Mouse (Mus musculus): ENCODE measurements around the gene Pgm2.

Gene Pgm2

DNA sequence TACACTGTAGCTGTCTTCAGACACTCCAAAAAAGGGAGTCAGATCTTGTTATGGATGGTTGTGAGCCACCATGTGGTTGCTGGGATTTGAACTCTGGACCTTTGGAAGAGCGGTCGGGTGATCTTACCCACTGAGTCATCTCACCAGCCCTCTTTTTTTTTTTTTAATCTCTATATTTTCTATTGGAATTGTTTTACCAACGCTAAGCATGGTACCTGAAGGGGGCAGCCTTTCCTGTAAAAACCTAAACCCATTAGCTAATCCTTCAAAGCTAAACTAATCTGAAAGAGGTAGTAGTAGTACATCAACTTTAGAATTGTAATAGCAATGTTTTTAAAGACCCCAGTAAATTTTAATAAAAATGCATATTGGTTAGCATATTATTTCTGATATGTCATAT, 17.2 kb upstream of the Pgm2 start:
- no peak for DNase-seq (ENCODE audit: low spot score)

DNA sequence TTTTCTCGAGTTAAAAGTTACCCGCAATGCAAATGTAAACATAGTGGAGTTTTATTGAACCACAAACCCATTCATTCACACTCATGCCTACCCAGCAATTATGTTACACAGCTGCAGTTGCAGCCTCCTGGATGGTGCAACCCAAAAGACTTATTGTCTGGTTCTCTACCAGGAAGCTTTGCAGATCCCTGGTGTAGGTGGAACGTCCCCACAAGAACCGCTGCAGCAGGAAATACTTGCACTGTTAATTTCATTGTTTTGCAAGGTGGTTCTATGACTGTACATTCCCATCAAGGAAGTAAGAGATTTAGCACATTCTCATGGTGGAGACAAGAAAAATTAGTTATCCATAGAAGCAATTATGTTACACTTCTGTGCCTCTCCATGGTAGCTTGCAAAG, 15.4 kb upstream of the Pgm2 start:
- no peak for DNase-seq (ENCODE audit: low spot score)

DNA sequence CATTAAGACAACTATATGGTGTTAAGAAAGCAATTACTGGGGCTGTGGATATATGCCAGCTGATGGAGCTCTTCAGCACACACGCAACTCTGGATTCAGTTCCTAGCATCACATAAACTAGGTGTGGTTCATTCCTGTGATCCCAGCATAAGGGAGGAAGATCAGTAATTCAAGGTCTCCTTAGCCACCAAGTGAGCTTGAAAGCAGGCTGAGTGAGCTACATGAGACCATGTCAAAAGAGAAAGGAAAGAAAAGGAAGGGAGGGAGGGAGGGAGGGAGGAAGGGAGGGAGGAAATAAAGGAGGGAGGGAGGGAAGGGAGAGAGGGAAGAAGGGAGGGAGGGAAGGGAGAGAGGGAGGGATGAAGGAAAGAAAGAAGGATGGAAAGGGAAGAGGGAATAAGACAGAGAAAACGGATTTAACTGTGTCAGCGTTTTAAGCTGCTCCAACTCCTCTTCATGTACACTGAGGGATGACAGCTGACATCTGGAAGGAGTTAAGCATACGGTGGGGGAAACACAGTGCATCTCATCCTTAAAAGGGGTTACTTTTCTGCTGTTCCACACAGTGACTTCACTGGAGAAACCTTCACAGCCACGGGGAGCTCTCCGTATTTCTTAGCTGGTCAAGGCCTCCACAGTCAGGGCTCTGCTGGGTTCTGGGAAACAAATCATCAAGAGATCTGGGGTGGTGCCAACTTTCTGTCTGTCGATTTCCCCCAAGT, 13.8 kb upstream of the Pgm2 start:
- DNase-seq (ENCODE audit: low spot score) = no peak

DNA sequence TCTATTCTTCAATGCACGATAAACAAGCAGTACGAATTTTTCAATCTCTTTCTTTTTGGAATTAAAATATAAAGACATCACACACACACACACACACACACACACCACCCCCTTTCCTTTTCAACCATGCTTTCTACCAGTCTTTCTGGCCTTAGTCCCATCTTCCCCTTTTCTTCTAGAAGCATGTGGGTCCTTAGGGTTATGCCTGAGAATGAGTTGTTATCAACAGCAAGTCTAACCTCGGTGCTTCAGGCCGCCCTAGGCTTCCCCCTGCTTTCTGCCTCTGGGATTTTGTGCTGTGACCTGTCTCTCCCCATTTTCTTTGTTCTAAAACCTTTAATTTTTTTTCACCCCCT, 13.3 kb upstream of the Pgm2 start:
- no peak for DNase-seq (ENCODE audit: low spot score)

DNA sequence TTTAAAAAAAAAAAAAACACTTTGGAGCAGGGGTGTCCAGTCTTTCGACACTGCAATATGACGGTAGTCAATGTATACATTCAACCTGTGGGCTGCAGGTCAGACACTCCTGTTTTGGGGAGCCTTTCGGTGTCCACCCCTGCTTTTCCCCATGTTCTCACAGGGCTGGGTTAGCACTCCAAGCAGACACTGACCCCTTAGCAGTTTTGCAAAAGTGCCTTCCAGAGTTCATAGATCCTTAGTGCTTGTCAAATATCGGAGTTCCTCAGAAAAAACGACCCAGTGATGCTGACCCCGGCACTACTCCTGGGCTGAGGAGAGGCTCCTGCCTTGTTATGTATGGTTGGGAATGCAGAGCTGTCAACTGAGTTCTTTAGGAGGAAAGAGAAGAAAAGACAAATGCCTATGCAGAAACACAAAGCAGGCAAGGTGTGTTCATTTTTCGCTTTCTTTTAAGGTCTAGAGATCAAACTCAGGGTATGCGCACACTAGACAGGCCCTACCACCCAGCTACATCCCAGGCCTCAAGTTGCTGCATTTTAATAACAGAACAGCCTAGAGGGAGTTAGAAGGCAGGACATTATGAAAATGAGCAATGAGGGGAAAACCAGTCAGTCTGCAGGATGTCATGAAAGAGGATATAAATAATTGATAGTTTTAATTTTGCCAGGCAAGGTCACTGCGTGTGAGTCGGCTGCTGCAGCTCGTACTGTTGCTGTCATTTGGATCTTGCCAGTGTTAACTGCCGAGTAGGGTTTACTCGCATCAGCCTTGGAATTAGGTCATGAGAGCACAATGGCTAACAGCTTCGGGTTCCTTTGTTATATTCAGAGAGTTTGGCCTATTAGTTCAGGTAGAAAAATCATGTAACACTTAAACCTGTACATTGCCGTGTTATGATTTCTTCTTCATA, 9.0 kb upstream of the Pgm2 start:
- no peak for DNase-seq (ENCODE audit: low spot score)

DNA sequence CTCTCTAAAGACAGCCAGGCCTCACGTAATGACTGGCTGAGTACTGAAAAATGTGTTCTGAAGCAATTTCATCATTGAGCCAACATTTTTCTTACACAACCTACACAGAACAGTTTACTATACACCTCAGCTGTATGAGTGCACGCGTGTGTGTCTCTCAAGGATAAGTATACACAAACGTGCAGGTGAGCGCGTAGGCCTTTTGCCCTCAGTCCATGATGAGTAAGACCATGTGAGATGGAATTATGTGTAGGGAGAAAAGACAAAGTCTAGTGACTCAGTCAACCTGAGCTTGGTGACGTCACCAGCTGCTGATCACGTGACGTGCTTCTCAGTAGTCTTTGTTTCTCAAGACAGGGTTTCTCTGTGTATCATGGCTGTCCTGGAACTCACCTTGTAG, 7.3 kb upstream of the Pgm2 start:
- DNase-seq (ENCODE audit: low spot score) = no peak

DNA sequence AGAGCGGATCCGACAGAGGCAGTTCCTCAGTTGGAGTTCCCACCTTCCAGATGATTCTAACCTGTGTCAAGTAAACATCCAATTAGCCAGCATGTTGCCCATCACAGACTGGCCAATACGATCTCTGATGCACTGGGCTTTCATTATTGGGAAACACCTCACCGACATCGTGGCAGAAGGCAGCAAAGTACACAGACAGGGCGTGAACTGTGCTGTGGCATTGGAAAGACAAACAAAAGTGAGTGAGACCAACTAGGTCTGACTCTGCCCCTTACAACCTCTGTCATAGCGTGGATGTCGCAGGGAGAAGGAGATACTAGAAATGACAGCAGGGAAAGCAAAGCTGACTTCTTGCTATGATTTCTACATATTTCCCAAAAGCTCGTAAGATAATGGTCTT, 4.0 kb upstream of the Pgm2 start:
- DNase-seq (ENCODE audit: low spot score) = no peak

DNA sequence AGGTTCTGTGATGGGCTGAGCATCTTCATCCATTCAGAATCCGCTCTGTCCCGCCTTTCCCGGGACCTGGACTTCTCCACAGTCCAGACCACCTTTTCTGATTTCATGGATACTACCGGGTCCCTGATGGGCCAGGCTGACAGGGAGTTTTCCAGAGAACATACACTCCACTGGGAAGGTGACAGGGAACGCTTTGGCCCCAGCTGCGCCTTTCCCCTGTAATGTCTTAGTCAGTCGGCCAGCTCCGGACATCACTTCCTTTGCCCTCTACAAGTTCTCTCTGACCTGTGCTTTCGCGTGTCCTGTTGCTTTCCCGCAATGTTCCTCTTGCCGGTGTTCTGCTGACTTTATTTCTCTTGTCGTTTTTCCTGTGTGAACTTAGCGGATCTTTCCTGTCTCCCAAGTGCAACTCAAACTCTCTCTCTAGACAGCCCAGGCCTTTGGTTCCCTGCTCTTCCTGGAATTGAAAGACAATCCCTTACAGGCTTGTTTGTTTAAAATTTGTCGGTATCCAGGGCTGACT, 660 bp downstream of the Pgm2 start:
- DNase-seq (ENCODE audit: low spot score) = no peak

DNA sequence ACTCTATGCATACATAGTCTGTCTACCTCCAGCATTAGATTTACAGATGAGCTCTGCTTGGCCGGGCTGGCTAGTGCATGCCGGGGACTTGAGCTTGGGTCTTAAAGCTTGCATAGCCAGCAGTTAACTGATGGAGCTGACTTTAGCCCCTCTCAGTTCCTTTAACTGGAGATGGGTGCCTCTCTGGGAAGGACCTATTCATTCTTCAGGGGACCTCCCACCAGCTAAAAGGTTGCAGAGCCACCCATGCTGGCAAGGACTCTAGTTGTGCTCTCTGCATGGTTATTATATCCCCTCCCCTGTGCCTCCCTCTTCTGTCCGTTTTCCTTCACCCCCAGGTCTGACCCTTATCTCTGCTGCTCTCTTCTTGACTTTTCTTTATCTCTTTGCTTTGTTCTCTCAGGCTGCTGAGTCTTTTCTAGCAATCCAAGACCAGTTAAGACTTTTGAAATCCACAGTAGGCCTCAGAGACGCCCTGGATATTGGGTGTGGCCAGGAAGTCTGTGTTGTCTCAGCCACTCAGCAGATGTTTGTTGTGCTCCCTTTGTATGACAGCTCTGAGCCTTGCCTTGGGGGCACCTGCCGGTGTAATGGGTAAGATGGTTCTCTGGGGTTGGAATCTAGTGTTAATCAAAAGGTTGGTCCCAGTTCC, 2.7 kb downstream of the Pgm2 start:
- DNase-seq (ENCODE audit: low spot score) = no peak

DNA sequence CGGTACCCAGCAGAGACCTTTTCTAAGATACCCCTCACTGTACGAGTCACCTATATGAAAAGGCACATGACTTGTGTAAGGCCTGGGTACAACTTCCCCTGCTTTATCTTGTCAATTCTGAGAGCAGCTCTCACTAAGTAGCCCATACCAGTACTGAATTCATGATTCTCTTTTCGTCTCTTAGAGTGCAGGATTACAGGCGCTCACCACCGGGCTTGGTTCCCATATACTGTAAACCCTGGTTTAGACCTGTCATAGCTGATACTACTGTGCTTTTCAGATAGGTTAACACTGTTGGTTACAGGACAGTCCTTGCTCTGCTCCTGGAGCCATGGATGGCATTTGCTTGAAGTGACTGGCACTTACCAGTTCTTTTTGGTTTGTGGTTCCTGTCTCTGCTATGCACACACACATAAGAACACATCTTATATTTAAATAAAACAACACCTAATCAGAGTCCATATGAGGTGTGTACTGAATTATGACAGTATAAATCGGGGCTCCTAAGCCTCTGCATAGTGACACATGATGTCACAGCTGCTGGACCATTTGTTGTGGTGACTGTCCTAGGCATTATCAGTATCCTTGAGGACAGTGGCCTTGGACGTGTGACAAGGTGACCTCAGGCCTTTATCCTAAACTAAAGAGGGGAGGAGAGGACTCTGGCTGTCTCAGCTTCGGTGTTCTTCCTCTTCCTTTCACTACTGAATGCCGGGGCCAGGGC, 9.4 kb downstream of the Pgm2 start:
- DNase-seq (ENCODE audit: low spot score) = no peak

DNA sequence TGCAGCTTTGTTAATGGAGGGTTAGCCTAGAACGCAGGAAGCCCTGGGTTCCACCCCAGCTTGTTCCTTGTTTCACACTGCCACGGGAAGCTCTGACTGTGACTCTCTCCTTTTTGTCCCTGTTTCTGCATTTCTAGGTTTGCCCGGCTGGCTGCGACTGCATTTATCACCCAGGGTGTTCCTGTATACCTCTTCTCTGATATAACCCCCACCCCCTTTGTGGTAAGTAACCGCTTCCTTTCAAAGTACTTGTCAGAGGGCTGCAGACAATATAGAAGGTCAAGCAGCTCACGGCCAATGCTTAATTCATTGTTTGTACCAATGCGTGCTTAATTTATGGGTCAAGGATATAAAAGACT, 9.9 kb downstream of the Pgm2 start:
- no peak for DNase-seq (ENCODE audit: low spot score)

DNA sequence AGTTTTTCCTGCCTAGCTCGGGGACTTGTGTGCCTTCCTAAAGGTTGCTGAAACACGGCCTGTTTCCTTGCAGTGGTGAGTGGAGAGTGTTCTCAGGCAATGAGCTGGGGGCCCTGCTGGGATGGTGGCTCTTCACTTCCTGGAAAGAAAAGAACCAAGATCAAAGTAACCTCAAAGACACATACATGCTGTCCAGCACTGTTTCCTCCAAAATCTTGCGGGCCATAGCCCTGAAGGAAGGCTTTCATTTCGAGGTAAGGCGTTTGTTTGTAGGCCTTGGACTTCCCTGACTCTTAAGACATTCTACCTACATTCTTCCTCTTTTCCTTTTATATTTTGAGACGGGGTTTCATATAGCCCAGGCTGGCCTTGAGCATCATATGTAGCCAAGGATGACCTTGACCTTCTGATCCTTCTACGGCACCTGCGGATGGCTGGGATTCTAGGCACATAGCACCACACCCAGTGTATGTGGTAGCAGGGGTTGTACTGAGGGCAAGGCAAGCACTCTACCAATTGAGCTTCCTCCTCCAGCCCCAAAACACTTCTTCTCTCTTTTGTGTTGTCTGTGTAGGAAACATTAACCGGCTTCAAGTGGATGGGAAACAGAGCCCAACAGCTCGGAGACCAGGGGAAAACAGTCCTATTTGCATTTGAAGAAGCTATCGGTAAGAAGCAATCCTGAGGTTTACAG, 15.0 kb downstream of the Pgm2 start:
- DNase-seq (ENCODE audit: low spot score) = no peak

DNA sequence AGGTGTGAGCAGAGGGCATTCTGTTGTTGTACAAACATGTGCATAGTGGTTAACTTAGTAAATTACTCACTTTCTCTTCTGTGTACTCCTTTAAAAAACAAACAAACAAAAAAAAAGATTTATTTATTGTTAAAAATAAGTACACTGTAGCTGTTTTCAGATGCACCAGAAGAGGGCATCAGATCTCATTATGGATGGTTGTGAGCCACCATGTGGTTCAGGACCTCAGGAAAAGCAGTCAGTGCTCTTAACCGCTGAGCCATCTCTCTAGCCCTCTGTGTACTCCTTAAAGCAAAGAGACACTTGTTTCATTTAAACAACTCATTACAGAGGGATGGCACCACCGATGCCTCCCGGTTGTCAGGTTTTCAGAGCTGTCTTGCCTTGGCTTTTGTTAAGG, 16.5 kb downstream of the Pgm2 start:
- no peak for DNase-seq (ENCODE audit: low spot score)

DNA sequence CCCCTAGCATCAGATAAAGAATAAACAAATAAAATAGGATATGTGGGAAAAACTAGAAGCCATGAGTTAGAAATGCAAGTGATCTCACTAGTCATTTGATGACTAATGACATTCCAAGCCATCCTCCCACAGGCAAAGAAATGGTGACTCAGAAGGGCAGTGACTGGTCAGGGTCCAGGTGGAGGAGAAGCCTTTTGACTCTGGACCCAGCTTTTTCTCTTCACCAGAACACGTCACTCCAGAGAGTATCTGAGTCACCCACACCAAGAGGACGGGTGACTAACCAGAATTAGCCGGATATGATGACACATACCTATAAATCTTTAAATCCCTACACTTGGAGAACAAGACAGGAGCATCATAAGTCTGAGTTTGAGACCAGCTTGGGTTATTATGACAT, 19.6 kb downstream of the Pgm2 start:
- DNase-seq (ENCODE audit: low spot score) = no peak

DNA sequence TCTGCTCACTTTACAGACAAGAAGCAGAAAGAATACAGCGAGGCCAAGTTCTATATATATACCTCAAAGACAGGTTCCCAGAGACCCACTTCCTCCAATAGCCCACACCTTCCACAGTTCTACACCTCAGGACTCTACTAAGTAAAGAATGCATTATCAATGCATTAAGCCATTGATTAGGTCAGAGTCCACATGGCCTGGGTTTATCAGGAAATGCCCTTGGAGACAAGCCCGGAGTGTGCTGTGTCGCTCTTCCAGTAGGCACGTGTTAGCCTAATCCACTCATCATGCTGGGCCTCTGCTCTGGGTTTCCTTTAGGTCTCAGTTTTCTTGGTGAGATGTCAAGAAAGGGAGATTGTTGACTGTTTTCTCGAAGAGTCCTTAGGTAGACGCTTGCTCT, 21.5 kb downstream of the Pgm2 start:
- DNase-seq (ENCODE audit: low spot score) = no peak

DNA sequence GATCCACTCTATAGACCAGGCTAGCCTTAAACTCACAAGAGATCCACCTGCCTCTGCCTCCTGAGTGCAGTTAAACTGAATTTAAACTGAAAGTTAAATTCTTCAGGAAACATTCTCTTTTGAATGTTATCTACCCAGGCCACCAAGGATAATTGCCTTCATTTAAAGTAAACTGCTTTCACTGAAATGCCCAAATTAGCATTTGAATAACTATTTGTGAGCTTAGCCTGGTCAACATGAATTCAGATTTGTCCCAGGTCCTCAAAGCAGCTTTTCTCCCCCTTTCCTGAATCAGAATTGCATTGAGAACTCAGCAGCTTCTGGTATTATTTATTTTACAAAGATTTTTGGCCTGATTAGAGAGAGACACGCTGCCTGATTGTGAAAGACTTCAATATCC, 24.4 kb downstream of the Pgm2 start:
- DNase-seq (ENCODE audit: low spot score) = no peak

DNA sequence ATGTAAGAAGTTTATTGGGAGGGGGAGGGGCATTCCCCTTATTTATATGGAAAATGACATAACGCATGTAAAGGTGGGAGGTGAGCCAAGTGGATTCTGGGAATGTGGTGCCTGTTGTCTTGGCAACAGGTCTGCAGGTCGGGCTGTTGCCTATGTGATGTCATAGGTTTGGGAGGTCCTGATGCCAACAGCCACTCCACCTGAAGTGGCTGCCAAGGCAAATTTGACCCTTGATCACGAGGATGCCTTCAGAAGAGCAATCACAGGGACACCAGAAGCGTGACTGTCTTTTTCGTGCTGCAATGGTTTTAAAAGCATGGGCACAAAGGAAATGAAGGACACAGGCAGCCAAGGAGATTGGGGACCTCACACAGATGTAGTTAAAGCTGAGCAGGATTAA, 33.0 kb downstream of the Pgm2 start:
- no peak for DNase-seq (ENCODE audit: low spot score)

DNA sequence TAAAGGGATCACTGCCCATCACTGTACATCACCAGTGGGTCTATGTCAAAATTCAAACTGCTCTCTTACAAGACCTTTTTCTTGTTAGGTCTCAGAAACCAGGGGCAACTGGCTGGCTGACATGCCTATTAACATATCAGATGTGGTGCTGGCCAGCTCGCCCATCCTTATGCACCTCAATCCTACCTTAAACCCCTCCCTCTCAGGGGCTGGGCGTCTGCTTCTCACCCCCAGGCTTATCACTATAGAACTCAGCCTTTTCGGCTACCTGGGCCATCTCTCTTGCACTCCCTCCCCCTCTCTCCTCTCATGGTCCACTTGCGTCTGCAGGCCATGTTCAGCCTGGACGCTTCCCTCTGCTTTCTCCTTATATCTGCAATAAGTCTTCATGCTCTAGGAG, 38.8 kb downstream of the Pgm2 start:
- no peak for DNase-seq (ENCODE audit: low spot score)

DNA sequence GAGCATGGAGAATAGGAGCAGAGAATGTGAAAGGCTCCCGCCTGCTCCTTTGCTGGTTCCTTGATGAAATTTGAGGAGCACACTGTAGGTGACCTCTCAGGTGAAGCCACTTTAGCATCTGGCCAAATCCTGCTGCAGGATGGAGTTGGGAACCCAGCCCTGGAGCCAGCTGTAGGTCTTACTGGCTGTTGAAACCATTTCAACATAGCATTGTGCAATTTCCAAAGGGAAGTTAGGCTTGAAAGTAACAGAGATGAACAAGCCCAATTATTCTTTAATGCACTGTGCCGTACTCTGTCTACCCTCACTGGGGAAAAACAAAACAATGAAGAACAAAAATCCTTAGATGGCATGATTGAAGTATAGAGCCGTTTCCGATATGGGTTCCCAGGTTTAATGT, 41.2 kb downstream of the Pgm2 start:
- DNase-seq (ENCODE audit: low spot score) = no peak

DNA sequence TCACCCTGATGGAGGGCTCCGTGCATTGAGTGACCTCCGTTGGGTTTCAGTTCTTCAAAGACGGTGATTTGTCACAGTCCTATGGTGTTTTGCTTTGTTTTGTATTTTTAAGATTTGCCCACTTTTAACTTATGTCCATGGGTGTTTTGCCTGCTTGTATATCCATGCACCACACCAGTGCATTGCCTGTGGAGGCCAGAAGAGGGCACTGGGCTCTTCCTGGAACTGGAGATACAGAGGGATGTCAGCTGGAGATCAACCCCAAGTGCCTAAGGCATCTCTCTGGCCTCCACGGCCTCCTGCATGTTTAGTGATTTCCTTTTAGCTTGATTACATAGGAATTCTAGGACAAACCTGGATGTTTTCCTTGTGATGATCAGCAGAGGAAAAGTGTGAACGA, 43.6 kb downstream of the Pgm2 start:
- no peak for DNase-seq (ENCODE audit: low spot score)

DNA sequence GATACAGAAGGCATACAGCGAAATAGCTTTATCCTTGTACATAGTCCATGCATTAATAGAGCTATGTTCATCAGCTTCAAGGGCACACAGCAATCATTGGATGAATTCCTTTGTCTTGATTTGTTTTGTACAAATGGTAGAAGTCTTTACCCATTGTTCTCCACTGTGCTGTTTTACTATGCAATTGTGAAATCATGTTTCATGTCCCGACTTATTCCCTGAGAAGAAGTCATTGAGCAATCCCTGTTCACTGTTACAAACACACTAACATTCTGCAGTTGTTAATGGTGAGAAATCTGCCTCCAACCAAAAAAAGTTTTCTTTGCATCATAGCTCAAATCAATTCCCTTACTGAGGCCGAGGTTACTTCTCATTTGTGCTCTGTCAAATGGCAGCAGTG, 47.5 kb downstream of the Pgm2 start:
- DNase-seq (ENCODE audit: low spot score) = no peak

DNA sequence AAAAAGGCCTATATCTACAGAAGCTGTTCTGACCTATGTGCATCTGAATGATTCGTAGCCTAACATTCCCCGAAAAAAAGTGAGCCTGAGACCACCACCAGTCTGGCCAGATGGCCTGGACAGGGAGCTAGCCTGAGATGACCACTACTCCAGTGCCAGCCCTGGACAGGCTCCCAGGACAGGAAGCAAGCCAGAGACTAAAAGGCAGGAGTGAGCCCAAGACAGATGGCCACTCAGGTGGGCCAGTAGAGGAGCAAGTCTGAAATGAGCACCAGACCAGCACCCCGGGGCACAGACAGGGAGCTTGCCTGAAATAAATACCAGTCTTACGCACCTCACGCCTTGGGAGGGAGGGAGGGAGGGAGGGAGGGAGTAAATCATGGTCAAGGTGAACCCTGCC, 51.6 kb downstream of the Pgm2 start:
- DNase-seq (ENCODE audit: low spot score) = no peak

Data from testis, postnatal 14 days (tissue).